Mouse (Mus musculus) thymus, adult 2 months (tissue): ENCODE measurements around the gene Ccdc163. TPM values are rescaled to one million over a fixed set of nuclear protein-coding genes. Genes with fewer than 3 reads are reported as not detected.
A peak's percentile ranks its signal among the peaks of the same experiment; 100 is the strongest.

Experiments used
- DNase-seq: peaks from one replicate; pipeline ENCODE4 v3.0.0; 2021
- H3K27ac ChIP-seq: fragments of 200-500 bp; 2 replicates; pipeline ENCODE4 v1.5.1; 2012; ENCODE audit warnings: low read length, control low read depth; ENCODE audit not compliant: control insufficient read depth, insufficient read depth
- H3K27me3 ChIP-seq: fragments of 200-500 bp; 2 replicates; pipeline ENCODE4 v1.6.1; 2012; ENCODE audit warnings: mild to moderate bottlenecking, low read length, moderate library complexity, mixed read lengths; ENCODE audit not compliant: control insufficient read depth, insufficient read depth
- H3K36me3 ChIP-seq: fragments of 200-500 bp; 2 replicates; pipeline ENCODE4 v1.6.1; 2012; ENCODE audit warnings: mild to moderate bottlenecking, low read length, moderate library complexity; ENCODE audit not compliant: control insufficient read depth, insufficient read depth
- H3K4me1 ChIP-seq: fragments of 200-500 bp; replicated peaks from 2 replicates; pipeline ENCODE4 v1.6.1; 2012; ENCODE audit warnings: low read length; ENCODE audit not compliant: control insufficient read depth, insufficient read depth
- H3K4me3 ChIP-seq: fragments of 200-500 bp; 2 replicates; pipeline ENCODE4 v1.5.1; 2012; ENCODE audit warnings: mild to moderate bottlenecking, low read length, control low read depth, moderate library complexity; ENCODE audit not compliant: control insufficient read depth, insufficient read depth
- CTCF ChIP-seq: fragments of 200-500 bp; IDR thresholded peaks from 2 replicates; pipeline ENCODE4 v1.5.1; 2012; ENCODE audit warnings: mild to moderate bottlenecking, control low read depth, low read length, moderate library complexity, borderline replicate concordance; ENCODE audit not compliant: control insufficient read depth, poor library complexity, insufficient read depth; ENCODE audit errors: extremely low read depth
- POLR2A ChIP-seq: fragments of 200-500 bp; IDR thresholded peaks from 2 replicates; pipeline ENCODE4 v1.6.1; 2012; ENCODE audit warnings: mild to moderate bottlenecking, low read length, control low read depth, moderate library complexity; ENCODE audit not compliant: control insufficient read depth, poor library complexity, insufficient read depth; ENCODE audit errors: extremely low read depth
- WGBS: fragments of 180-500 bp; shearing (Covaris S2); methylation state at CpG from one replicate; pipeline ENCODE4 v1.1.7; 2018; 5-methylcytosine and 5-hydroxymethylcytosine counted together
- polyA plus RNA-seq: library from polyadenylated mRNA; depleted of rRNA; stranded (reverse); fragments of >200 nt; gene quantifications from 2 replicates; pipeline ENCODE4 v1.2.3, GENCODE M21; 2012

Gene Ccdc163
- polyA plus RNA-seq, 1 experiment = 48.2 TPM

- Histone ChIP-seq H3K27ac (no peak overlapping the region), H3K4me1 (no peaks in the 10 kb centered on the region), H3K27me3 (no peaks in the 10 kb centered on the region), H3K36me3 (no peaks in the 10 kb centered on the region), H3K4me3 (no peak overlapping the region)
- DNase-seq = no peak
- TF ChIP-seq POLR2A = no peak
- no peak for TF ChIP-seq CTCF
- WGBS = 96% methylated on average over 8 of the region's 8 CpGs
Observed at GRCm38 (mm10) chr4:116782171-116782570, 73.9 kb downstream of the Ccdc163 start.

- Histone ChIP-seq H3K4me1 (no peaks in the 10 kb centered on the region), H3K27ac (no peak overlapping the region), H3K36me3 (no peaks in the 10 kb centered on the region), H3K4me3 (no peak overlapping the region), H3K27me3 (no peaks in the 10 kb centered on the region)
- TF ChIP-seq POLR2A = no peak
- no peak for TF ChIP-seq CTCF
- 93% methylated on average over 1 of the region's 1 CpGs for WGBS
- DNase-seq = no peak
Observed at GRCm38 (mm10) chr4:116786587-116786986, 78.3 kb downstream of the Ccdc163 start.

GRCm38 (mm10) chr4:116787985-116788760 lies 79.9 kb downstream of the Ccdc163 start:
- DNase-seq = no peak
- no peaks in the 10 kb centered on the region for H3K36me3 ChIP-seq
- no peak overlapping the region for H3K27ac ChIP-seq
- H3K4me3 ChIP-seq = no peak overlapping the region
- H3K27me3 ChIP-seq = no peaks in the 10 kb centered on the region
- TF ChIP-seq CTCF (no peak), POLR2A (no peak)
- no peaks in the 10 kb centered on the region for H3K4me1 ChIP-seq
- WGBS = 38% methylated on average over 7 of the region's 7 CpGs

DNA sequence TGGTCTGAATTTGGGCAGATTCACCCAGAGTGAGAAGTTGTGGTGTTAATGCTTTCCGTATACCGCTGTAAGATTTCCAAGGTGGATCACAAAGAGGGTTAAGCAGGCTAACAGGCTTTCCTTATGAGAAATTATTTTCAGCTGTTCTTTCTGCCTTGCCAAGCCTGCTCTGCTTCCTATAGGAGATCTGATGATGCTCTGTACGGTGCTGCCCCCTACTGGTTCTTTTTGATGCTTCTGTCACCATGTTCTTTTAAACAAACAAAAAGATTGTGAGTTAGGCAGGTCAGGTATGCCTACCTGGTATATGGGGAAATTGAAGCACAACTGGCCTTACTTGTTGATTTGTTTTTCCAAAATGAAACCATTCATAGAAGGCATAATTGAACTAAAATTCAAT lies 80.6 kb downstream of the Ccdc163 start:
- H3K36me3 ChIP-seq = no peaks in the 10 kb centered on the region
- 29% methylated on average over 3 of the region's 3 CpGs for WGBS
- H3K4me1 ChIP-seq = no peaks in the 10 kb centered on the region
- TF ChIP-seq CTCF (no peak), POLR2A (no peak)
- H3K27me3 ChIP-seq = no peaks in the 10 kb centered on the region
- DNase-seq = peak; percentile 78
- H3K27ac ChIP-seq = no peak overlapping the region
- no peak overlapping the region for H3K4me3 ChIP-seq

DNA sequence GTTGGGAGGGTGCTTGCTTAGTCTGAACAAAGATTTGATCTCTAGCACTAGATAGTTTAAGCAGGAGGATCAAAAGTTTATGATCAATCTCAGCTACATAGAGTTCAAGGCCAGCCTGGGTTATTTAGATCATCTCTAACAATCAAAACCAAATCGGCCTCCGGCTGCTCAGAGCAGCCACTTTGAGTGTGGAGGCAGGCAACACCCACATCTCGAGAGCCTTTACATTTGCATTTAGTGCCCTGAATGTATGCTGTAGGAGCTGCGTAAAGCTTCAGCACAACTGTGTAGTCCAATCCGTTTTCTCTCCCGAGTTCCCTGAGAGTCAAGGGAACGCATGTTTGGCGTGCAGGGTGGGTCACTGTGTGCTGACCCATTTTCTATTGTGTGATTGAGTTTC lies 84.1 kb downstream of the Ccdc163 start:
- H3K36me3 ChIP-seq = no peaks in the 10 kb centered on the region
- 94% methylated on average over 8 of the region's 8 CpGs for WGBS
- DNase-seq = no peak
- H3K4me1 ChIP-seq = no peaks in the 10 kb centered on the region
- no peak overlapping the region for H3K4me3 ChIP-seq
- TF ChIP-seq POLR2A (no peak), CTCF (no peak)
- no peak overlapping the region for H3K27ac ChIP-seq
- no peaks in the 10 kb centered on the region for H3K27me3 ChIP-seq

- Histone ChIP-seq H3K27me3 (no peaks in the 10 kb centered on the region), H3K27ac (no peak overlapping the region), H3K4me3 (no peak overlapping the region), H3K4me1 (no peaks in the 10 kb centered on the region), H3K36me3 (no peaks in the 10 kb centered on the region)
- no peak for DNase-seq
- TF ChIP-seq POLR2A (no peak), CTCF (no peak)
- WGBS = 85% methylated on average over 2 of the region's 2 CpGs
Observed at GRCm38 (mm10) chr4:116794273-116794672, 86.0 kb downstream of the Ccdc163 start.
